Mouse (Mus musculus): ENCODE measurements around the gene Dhcr7.

Gene Dhcr7

DNA sequence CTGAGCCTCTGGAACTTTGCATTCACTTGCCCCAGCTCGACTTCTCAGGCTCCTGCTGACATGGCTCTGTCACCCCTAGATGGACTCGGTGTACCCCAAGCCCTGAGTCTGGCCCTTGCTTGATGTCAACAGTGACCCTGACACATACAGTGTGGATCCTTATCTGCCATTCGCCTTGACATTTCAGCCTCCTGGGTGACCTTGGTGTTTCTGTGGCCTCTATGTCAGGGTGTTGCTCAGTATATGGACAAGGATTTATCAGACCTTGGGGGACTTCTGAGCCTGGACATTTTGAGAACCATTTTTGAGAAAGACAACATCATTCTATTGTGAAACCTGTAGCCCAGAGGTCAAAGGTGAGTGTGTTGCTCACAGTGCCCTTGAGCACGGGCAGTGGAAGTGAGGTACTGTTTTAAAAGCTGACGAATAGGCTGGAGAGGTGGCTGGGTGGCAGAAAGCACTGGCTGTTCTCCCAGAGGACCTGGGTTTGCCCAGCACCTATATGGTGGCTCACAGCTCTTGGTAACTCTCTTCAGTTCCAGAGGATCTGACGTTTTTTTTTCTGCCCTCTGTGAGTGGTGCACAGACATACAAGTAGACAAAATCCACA, 10.7 kb downstream of the Dhcr7 start:
- no peak for DNase-seq (ENCODE audit: low read depth, low spot score)

DNA sequence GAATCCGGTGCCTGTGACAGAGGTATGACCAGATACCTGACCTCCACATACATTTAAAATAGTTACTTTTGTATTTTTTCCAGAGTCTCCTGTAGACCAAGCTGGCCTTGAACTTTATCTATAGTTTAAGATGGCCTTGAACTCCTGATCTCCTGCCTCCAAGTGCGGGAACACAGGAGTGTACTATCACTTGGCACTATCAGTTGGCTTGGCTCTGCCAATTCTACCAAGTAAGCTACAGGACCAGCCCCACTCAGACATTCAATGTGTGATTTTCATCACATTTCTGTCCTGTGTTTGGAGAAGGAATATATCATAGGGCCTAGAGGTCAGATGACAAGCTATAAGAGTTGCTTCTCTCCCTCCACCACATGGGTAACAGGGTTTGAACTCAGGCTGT, 11.4 kb downstream of the Dhcr7 start:
- DNase-seq (ENCODE audit: low read depth, low spot score) = no peak

DNA sequence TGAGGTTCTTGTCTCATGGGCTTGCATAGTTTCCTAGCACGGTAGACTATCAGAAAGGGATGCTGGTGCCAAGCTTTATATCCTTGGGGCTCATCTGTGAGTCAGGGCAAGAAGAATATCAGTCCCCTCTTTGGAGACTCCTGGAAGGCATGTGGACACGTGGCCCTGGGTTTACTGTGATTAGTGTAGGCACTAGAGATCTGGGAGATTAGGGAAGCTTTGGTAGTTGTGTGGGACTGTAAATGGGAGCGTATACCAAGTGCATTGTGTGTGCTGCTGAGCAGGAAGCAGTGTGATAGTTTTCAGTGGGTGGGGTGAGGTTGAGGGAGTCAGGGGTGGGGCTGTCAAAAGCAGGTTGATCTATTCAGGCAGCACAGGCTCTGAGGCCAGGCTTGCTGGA, 12.0 kb downstream of the Dhcr7 start:
- no peak for DNase-seq (ENCODE audit: low read depth, low spot score)

DNA sequence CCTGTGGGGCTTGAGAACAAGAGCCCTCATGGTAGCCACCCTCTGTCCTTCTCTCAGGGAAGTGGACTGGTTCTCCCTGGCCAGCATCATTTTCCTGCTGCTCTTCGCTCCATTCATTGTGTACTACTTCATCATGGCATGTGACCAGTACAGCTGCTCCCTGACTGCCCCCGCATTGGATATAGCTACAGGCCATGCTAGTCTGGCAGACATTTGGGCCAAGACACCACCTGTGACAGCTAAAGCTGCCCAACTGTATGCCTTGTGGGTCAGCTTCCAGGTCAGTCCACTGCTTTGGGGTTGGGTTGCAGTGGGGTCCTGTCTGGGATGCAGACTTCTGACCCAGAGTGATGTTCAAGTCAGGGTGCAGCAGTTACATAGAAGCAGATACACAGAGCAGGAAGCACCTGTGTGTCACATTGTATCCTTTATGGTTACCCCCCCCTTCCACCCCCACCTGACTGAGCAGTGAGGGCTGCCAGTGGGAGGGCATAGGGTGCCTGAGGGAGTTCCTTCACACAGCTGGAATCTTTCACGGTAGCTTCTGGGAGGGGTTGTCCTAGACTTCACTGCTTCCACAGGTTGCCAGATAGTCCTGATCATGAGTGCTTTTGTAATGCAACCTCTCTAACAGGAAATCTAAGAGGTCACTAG, 14.9 kb downstream of the Dhcr7 start:
- no peak for DNase-seq (ENCODE audit: low read depth, low spot score)

DNA sequence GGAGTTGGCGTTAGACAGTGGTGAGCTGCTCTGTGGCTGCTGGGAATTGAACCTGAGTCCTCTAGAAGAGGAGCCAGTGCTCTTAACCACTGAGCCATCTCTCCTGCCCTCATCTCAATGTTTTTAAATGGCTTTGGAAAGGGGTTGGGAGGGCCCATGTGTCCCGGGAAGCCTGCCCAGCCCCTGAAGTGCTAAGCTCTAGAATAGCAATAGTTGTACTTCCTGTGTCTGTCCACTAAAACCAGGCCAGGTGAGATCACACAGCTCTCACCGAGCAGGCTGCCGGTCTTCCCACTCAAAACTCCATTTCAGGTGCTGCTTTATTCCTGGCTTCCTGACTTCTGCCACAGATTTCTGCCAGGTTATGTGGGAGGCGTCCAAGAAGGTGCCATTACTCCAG, 17.2 kb downstream of the Dhcr7 start:
- DNase-seq (ENCODE audit: low read depth, low spot score) = no peak

DNA sequence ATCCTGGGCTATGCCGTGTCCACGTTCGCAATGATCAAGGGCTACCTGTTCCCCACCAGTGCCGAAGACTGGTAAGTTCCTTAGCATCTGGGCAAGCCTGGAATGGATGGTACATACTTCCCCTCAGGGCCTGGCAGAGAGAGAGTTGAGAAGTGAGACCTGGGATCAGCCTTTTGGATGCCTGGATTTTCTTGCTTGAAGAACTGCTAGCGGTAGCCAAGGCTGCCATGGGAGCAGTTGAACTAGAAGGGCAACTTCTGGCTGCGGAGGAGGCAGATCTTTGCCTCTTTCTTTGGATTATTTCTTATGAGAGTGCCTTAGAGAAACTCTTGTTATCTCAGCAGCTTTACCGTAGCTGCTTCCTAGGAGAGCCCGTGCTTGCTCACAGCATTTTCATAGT, 18.4 kb downstream of the Dhcr7 start:
- DNase-seq (ENCODE audit: low read depth, low spot score) = no peak

DNA sequence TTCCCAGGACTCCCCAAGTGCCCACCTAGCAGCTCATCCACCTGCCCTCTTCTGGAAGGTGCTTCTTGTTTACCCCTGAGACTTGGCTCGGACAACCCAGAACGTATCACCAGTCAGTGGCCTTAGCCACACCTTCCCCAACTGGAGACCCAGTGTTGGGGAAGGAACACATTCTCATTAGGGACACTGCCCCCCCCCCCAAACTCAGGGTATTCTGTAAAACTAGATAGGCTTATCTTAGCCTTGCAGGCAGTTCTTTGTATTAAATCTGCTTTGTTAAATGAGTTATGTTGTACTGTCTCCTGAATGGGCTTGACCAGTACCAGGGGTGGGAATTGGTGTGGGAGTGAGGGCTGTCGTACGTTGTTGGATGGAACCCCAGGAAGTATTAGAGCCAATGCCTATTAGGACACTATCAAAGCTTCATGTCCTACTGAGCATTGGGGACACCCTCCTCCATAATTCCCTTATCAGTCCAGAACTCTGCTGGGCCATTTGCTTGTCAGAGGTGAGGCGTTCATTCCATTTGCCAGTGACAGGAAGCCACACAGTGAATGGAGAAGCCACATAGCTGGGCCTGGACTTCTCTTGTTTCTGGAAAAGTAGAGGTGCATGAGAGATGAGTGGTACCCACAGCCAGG, 25.3 kb downstream of the Dhcr7 start:
- DNase-seq (ENCODE audit: low read depth, low spot score) = no peak

DNA sequence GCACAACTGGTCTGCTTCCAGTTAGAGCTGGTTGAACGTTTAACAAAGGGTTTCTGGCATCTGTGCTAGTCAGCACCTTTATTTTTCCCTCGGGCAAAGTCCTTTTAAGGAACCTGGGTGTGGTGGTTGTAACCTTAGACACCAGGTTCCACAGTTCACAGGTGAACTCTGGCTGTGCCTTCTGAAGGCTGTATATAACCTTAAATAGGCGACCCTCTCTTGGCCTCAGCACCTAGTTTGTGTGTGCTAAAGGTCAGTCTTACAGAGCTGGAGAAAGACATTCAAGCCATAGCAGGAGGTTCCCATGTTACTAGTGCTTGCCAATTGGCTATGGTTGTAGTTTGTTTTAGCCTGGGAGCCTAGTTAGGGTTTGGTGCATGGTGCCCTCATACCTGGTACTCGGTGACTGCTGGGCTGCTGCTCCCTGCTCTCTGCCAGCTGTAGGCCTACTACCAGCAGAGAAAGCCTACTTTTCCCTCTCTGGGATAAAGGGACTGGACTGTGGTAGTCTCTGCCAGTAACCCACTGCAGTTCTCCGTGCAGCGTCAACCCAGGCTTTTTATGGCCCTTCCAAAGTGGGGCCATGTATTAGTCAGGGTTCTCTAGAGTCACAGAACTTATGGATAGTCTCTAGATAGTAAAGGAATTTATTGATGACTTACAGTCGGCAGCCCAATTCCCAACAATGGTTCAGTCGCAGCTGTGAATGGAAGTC, 26.0 kb downstream of the Dhcr7 start:
- no peak for DNase-seq (ENCODE audit: low read depth, low spot score)

DNA sequence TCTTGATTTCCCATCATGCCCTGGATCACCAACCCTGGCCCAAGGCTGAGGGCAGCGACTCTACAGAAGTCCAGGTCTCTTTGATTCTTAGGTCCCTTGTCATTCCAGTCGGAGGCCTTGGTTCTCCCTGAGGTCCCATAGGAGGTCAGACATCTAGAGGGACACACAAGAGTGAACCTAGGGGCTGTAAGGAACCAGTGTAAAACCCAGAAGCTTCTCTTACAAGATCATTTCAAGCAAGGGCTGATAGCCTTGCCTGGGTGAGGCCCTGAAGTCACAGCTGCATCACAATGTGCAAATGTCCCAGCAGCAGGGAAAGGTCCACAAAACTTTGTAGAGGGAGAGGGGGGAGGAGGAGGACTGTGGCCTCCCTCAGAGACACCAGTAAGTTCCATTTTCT, 43.6 kb downstream of the Dhcr7 start, which contains the start of gene Gm498:
Gene Gm498, plus strand, starts transcription at position 301 of the 400 bp plus-strand sequence.
- no peak for DNase-seq (ENCODE audit: low read depth, low spot score)

DNA sequence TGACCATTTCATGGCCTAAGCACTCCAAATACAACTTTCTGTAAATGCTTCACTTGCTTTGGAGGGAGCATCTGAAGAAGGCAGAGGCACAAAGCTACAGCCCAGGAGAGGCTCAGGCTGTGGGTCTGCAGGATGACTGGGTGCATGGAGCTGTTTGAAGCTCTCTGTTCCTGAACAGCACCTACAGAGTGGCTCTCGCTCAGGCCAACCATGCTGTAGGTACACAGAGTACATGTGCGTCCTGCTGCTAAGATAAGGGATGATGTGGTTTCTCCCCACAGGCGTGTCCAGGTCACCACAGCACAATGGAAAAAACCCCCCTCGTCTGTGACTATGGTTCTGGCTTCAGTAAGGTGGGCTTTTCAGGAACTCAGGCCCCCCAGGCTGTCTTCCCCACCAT, 45.9 kb downstream of the Dhcr7 start:
- DNase-seq (ENCODE audit: low read depth, low spot score) = no peak

DNA sequence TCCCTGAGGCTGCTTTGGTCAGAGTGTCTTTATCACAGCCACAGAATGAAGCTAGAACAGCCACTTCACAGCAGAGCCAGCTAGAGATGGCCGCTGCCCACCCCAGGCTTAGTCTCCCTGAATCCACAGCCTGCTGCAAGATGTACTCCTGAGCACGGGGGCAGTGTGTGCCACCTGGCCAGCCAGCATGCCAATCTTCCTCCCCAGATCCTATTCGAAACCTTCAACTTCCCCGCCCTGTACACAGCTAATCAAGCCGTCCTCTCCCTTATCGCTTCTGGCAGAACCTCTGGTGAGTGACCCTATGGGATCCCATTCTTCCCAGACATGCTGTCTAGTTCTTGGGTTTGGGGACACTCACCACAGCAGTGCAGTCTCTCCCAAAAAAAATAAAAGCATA, 60.8 kb downstream of the Dhcr7 start:
- DNase-seq (ENCODE audit: low read depth, low spot score) = no peak

DNA sequence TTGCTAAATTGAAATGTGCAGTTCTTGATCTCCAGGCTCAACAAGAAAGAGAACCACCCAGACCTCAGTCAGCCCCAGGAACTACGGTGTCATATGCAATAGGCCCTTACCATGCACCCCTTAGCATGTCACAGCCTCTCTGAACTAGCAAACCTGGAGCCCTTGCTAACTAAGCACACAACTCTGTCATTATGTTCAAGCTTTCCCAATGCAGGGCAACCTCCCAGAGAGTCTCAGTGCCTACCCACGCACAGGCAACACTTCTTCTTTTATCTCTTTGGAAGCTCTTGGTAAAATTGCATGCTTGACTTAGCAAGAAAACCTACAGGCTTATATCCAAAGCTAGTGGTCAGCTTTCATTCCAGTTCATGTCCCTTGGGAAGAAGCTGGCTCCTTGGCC, 68.2 kb downstream of the Dhcr7 start:
- DNase-seq (ENCODE audit: low read depth, low spot score) = no peak

DNA sequence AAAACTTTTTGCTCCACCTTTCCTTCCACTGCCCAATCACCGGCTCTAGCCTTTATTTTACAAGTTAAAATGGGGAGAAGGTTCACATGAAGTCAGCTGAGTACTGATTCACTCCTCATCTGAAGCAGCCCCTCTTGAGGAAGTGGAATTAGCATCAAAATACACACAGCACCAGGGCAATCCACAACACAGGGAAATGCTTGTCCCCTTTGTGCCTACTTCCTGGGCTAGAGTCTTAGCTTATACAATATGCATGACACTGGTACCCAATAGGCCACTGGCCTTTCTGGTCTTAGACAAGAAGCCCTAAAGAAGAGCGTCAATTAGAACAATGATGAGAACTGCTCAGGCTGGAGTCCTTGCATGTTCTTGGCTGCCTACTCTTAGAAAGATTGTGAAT, 69.4 kb downstream of the Dhcr7 start:
- no peak for DNase-seq (ENCODE audit: low read depth, low spot score)
